Mouse (Mus musculus): ENCODE data around the gene Rps19.

Rps19 gene

DNA sequence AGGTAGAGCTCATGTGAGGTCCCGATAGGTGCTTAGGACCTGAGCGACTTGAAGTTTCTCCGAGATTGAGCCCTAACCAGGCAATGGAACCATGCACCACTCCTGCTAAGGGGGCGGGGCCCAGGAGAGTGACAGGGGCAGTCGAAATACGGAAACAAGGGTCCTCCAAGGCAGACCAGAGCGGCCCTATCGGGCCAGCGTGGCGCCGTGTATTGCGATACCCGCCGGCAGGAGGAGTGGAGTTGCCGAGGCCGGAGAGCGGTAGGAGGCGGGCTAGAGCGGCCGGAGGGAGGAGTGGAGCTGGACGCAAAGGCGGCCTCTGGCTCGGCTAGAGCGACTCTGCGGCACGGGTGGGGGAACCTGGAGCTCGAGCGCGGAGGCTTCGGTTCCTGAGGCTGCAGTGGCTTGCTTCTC lies 19.9 kb downstream of the Rps19 start:
- DNase-seq, result peak; percentile 98

DNA sequence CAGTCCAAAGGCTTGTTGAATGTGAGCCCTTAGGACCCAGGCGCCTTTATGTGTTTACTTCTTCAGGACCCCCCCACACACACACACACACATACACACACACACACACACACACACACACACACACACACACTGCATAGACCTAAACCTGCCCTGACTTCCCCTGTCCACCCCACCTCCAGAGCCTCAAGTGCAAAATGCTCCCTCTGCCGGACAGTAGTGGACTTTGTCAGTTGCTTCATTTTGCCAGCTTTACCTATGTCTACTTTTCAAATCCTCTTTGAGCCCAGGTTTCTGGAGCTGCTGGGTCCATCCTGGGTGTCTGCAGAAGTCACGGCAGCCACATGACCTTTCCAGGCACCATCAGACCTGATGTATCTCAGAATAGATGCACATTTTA lies 20.8 kb downstream of the Rps19 start:
- DNase-seq, result peak; percentile 76

DNA sequence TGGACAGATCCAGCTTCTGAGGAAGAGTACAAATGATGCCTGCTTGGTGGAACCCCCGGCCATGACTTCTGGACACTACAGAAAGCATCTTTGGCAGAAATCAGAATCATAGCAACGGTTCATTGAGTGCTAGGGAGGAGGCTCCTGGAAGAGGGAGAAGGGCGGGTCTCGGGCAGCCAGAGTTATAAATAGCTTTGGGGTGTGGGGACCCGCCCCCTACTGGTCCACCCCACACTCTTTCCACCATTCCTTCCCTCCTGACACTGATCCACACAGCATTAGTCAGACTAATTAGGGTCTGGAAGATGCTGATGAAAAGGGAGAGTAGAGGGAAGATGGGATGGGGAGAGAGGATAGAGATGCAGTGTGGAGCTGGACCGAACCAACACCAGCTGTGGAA lies 22.4 kb downstream of the Rps19 start:
- no peak for DNase-seq

DNA sequence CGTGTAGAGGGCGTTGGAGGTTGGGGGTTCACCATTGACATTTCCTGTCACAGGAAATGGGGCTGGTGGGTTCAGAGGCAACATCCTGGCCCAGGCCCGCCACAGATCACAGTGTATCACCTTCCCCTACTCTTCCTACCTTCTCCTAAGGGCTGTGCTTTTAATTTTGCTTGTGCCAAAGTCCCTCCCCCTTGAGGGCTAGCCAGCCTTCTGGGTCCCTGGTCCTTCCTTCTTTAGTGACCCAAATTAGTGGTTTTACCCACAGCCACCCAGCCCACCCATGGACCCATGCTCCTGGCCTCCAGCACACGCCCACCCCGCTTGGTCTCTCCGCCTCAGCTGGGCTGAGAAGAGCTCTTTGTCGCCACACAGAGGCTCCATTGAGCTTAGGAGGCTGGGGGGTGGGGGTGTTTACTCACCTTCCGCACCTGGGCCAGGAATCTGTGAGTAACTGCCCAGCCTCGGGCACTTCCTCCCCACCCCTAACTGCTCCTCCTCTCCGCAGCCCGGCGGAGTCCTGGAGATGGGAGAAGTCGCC lies 23.1 kb downstream of the Rps19 start:
- no peak for DNase-seq

DNA sequence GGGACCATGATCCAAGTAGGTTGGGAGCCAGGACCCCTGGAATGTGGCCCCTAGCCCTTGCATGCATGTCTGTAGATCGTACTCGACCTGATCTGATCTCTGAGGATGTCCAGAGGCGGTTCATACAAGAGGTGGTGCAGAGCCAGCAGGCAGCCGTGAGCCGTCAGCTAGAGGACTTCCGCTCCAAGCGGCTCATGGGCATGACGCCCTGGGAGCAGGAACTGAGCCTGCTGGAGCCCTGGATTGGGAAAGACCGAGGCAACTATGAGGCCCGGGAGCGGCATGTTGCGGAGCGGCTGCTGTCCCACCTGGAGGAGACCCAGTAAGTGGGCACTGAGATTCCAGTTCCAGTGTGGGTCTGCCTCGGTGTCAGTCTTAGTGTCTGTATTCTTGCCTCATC lies 28.3 kb downstream of the Rps19 start:
- DNase-seq, result no peak

DNA sequence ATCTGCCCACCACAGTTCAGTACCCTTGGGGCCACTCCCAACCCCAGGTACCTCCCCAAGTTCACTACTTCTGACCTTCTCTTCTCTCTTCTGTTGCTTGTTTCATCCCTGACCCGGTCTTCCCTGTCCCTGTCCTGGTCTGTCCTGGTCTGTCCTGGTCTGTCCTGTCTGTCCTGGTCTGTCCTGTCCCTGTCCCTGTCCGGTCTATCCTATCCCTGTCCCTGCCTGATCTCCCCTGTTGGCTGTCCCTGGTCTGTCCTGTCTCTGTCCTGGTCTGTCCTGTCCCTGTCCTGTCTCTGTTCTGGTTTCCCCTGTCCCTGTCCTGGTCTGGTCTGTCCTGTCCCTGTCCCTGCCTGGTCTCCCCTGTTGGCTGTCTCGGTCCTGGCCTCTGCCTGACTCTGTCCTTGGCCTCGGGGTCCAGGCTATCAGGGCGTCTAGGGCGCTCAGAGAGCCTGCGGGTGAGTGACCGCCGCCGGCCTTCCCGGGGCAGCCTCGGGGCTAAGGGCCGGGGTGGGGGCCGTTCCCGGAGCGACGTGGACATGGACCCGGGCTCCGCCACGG lies 34.7 kb downstream of the Rps19 start:
- DNase-seq, result no peak

DNA sequence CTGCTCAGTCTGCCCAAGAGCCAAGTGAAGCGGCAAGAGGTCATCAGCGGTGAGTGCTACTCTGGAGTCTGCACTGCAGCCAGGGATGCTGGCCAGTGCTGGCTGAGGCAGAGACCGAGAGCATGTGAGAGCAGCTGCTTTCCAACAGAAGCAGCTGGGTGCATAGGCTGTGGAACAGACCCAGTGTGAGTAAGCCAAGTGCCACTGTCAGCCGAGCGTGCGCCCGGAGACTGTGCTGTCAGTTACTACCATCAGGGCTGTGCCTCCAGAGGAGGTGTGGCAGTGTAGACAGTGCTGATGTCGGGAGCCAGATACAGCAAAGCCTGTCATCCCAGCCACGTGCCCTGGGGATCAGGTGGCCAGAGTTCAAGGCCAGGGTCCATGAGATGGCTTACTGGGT lies 35.6 kb downstream of the Rps19 start:
- no peak for DNase-seq

DNA sequence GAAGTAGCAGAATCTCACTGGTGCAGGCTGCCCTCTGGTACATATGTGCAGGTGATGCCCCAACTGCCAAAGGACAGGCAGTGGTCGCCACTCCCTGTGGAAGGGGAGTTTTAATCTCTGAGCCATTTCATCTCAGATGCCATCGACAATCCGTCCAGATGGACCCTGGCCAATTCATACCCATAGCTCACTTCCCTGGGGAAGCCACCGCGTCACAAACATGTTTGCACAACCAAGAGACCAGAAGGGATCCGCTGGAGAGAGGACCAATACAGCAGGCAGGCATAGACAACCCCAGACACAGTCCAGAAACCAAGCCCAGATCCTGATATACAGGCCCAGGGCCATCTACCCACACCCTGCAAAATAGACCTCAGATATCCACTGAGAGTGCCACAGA lies 46.3 kb downstream of the Rps19 start:
- no peak for DNase-seq

DNA sequence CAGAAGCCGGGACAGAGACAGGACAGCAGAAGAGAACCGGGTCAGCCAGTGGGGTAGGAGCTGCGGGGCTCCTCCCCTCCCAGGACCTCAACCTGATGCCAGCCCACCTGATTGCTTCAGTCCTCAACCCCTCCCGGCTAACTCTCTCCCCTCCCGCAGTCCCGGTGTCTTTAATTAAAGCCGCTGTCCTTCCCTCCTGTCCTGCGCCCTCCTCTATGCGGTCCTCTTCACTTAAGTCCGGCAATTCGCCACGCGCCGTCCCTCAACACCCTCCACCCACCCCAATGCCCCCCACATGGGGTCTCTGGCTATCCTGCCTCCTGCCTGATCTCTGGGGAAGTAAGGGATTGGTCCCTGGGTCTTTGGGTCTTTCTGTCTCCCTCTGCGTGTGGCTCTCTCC lies 47.5 kb downstream of the Rps19 start:
- no peak for DNase-seq

Data from cerebellum, adult 9-11 months (tissue).